Comparison of ENCODE assay signal across 7 mouse cellular contexts in the genomic region with DNA sequence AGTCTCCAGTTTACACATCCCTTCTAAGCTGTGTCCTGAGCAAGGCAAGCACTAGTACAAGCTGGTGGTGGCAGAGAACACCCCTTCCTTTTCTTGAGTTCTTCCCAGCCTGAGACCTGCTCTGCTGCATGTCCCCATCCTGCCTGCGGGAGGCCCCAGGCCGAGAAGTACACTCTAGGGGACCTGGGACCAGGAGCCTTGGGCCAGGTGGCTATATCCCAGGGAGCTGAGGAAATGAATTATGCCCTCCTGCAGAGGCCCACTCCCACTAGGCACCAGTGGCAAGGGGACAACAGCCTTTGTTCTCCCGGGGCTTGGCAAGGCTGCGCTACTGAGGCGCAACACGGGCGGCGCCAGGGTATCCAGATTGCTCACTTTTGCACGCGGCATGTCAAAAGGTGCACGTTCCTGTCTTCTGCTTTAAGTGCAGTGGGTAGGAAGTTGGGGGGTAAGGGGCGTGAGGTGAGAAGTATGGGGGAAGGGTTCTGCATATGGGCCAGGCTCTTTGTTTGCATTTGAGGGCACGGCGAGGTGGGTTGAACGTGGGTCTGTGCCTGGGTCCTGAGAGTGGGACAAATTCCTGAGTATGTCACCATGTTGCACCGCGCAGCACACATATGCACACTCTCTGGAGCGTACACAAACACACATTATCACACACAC. TPM values are rescaled to one million over a fixed set of nuclear protein-coding genes. Genes with fewer than 3 reads are reported as not detected.
A peak's percentile ranks its signal among the peaks of the same experiment; 100 is the strongest.
DNase-seq lines count a peak whose midpoint lies in the region; ATAC-seq lines count a peak whose summit lies in the region.

No protein-coding gene starts in this region.

- H3K9me3 ChIP-seq in lung, embryonic 15.5 days, result no peaks in the 10 kb centered on the region

- WGBS in lung, embryonic 15.5 days, result 31% methylated on average over 18 of the region's 18 CpGs

- H3K36me3 ChIP-seq in lung, embryonic 15.5 days, result no peaks in the 10 kb centered on the region

- DNase-seq in lung, postnatal 4 days, result no peak
- DNase-seq in cerebellum, adult 9-10 months, result peak; percentile 34
- DNase-seq in frontal cortex, postnatal 36 days (ENCODE audit: low spot score in 2 of 2), result peak; percentile 6 to 18
- peak; percentile 25 for DNase-seq in left cerebral cortex, postnatal 4 days
- peak; percentile 66 for DNase-seq in retina, postnatal 1 day
- DNase-seq in gastrocnemius, postnatal 4 days (ENCODE audit: low spot score in 2 of 2), result no peak

- H3K9ac ChIP-seq in lung, embryonic 15.5 days, result no peak overlapping the region

- intact Hi-C loops in left cerebral cortex, postnatal 4 days (cut with DNase I), result loop anchor here (5.0 to 10.0 kb wide), 2 partner anchors 374 to 459 kb away; no protein-coding TSS in a partner anchor

- no peaks in the 10 kb centered on the region for H3K4me1 ChIP-seq in lung, embryonic 15.5 days

- no peak for ATAC-seq in lung, embryonic 15.5 days (ENCODE audit: borderline replicate concordance, extremely low read depth, low FRiP score, low TSS enrichment)

- H3K27ac ChIP-seq in lung, embryonic 15.5 days, result no peak overlapping the region

- H3K27me3 ChIP-seq in lung, embryonic 15.5 days, result peaks cover 7% of the 10 kb centered on the region; the same call in 1 of the 2 replicates

- H3K4me3 ChIP-seq in lung, embryonic 15.5 days, result 0 out of 2 replicates have a peak overlapping the region, but pooled peaks have one; percentile 2

- H3K4me2 ChIP-seq in lung, embryonic 15.5 days, result peak overlapping the region; percentile 80

RNA-seq across cellular contexts. Expression of a gene that starts 1.7 kb away (rescaled TPM):
- 6.2 and 6.9 TPM in 2 replicates for polyA plus RNA-seq in lung, embryonic 15.5 days (2015; fragmentation: Nextera tagmentation; extraction: Ambion mirVana)
- total RNA-seq in left cerebral cortex, postnatal 4 days (2021), result 100 to 1,000 TPM; 243 to 266 TPM
- total RNA-seq in gastrocnemius, postnatal 4 days (2021), result 10 to 100 TPM; 58.4 to 67.3 TPM

Comparison
In these comparisons a context has a peak if more than half of its experiments do, and no peak if none do; other contexts are left out.
1. DNase-seq: peak in cerebellum, adult 9-10 months (single experiment), frontal cortex, postnatal 36 days (2 of 2), left cerebral cortex, postnatal 4 days (single experiment) and retina, postnatal 1 day (single experiment); none in lung, postnatal 4 days (0 of 2) and gastrocnemius, postnatal 4 days (0 of 2).